Mouse (Mus musculus) thymus, postnatal 0 days (tissue): ENCODE data around the gene Mindy2. TPM values are rescaled to one million over a fixed set of nuclear protein-coding genes. Genes with fewer than 3 reads are reported as not detected.

Source experiments
- DNase-seq: peaks from one replicate; pipeline ENCODE4 v3.0.0-alpha.2; 2015; ENCODE audit warnings: low spot score
- polyA plus RNA-seq: library from polyadenylated mRNA; unstranded; fragments of >200 nt; fragmentation: Nextera tagmentation; extraction: Ambion mirVana; gene quantifications from 2 replicates; pipeline ENCODE4 v1.2.1, GENCODE M21; 2015

Gene Mindy2
- polyA plus RNA-seq, 1 experiment from 2014 or later, result 25.1 TPM

DNA sequence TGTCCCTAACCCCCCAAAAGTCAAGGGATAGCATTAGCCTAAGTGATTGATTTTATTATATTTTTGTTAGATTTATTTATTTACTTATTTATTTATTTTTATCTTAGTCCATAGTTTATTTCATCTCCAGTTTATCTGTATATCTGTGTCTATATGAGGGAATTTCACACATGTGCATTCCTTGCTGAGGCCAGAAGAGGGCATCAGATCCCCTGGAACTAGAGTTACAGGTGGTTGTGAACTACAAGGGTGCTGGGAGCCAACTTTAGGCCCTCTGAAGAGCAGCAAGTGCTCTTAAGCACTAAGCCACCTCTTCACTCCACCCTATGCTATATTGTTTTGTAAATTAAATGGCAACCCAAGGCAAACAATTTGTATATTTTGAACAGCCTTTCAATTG is 11.1 kb upstream of the Mindy2 start:
- no peak for DNase-seq

DNA sequence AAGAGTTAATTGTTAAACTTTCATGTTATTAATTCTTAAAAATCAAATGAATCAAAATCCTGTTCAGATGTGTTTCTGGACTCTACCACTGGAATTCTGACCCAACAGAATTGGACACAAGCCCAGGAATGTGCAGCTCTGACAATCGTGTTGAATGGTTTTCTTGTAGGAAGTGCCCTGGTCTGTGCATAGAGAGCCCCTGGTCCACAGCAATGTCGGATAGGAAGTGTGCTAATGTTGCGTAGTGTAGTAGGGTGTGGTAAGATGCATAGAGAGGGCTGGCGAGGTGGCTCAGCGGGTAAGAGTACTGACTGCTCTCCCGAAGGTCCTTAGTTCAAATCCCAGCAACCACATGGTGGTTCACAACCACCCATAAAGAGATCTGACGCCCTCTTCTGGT is 9.8 kb upstream of the Mindy2 start:
- DNase-seq, result no peak

DNA sequence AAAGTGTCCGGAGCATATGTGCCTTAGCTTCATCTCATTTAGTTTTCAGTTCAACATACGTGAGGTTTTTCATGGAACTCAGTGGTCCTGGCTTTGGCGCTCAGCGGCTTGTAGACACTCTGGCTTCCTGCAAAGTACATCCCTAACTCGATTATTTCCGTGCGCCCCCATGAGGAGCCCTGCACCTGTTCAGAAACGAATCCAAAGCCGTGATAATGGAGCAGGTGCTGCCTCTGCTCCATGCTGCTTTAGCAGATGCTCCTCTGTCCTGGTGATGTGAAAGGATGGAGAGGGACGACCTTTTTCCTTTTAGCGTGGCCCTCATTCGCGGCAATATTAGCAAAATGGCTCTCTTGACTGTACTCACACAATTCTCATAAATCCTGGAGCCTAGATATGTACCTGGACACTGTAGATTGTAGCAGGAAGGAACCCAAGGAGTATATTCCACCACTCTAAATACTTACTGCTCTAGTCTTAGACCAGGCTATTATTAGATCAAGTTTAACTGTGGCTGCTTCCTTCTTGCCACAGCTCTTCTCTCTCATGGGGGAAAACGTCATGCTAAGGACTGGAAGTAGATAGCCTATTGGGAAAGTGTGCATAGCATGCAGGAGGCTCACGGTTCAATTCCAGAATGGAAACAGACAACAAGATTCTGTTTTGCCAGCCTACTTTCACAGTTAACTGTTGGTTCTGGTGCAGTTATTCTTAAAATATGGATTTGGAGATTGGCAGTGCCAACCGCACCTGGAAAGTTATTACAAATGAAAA is 8.6 kb upstream of the Mindy2 start:
- no peak for DNase-seq

DNA sequence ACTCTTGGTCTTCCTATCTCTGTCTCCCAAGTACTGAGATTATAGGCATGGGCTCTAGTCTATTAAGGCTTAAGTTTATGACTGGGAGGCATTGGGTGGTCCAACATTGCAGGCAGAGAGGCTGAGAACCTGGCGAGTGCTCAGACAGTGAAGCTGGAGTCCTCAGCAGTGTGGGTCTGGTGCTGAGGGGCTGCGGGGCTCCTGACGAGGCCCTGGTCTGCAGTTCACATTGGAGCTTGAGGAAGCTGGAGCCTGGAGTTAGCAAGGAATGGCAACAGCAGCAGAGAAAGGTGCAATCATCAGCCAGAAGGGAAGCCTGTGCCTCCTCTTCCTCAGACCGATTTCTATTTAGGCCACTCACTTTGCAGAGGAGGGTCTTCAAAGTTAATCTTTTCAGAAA is 7.9 kb upstream of the Mindy2 start:
- no peak for DNase-seq

DNA sequence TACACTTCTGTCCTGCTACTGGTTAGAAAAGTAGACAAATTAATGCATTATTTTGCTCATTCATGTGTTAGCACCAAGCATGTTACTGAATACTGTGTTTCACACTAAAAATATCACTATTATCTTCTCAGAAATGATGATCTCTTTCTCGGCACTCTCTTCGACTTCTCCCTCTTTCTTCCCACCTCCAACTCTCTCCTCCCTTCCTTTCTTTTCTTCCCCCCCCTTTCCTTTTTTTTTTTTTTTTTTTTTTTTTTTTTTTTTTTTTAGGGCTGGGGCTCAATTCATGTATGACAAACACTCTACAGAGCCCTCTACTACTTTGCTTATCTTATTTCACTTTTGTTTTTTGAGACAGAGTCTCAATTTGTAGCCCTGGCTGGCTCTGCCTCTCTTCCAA is 1.3 kb upstream of the Mindy2 start:
- DNase-seq, result no peak

DNA sequence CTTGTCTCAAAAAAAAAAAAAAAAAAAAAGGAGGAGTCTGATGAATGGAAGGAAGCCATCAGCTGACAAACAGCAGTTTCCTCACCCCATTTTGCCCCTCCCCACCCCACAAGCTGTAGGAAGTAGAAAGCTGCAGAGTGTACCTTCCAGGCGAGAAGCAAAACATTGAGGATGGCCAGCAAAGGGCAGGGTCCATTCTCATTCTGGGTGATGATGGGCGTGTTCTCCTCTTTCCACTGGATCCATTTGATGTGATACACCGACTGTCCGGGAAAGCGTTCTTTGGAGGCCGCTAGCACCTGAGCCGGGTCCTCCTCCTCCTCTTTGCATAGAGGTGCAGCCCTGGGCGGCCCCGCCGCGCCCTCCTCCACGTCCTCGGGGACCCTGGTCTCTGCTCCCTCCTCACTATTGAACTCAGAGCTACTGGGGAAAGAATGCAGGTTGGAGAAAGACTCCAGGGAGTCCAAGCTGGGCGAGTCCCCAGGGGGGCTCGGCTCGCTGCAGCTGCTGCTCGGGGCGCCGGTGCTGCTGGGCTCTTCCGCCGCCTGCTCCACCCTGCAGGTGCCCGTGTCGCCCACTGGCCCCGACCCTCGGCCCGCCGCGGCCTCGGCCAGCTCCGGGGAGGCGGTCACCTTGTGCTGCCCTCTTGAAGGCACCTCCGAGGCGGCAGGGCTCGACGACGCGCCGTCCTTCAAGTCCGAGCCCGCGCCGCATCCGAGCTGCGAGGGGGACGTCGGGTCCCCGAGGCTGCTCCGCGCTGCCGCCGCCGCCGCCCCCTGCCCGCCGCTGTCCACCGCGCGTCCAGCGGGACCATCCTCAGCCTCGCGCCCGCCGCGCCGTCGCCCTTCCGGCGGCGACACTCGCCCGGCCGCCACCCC is 605 bp downstream of the Mindy2 start, which contains the start of gene Gm10642:
Gene Gm10642, plus strand, starts transcription at position 122 of the 878 bp plus-strand sequence.
- DNase-seq, result peak; percentile 82

- no peak for DNase-seq
These were observed 1.2 kb downstream of the Mindy2 start for GRCm38 (mm10) chr9:70655764-70656129.

- no peak for DNase-seq
These were observed 2.5 kb downstream of the Mindy2 start for GRCm38 (mm10) chr9:70654496-70654895.

DNA sequence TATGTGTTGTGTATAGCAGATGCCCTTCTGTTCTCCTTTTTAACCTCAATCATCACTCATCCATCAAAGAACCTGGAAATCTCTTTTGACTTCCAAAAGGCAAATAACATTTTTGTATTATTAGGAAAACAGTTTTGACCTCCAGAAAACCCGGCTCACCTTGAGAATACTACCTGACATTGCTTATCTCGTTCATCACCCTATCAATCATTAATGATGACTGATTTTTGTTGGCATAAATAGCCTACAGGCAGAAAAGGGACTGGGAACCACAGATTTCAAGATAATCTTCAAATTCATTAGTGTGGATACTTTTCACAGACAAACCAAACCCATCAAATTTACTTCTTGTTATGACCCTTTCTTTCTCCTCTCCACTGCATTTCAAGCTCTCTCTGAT is 3.1 kb downstream of the Mindy2 start:
- DNase-seq, result no peak

- DNase-seq, result no peak
These were observed 4.8 kb downstream of the Mindy2 start for GRCm38 (mm10) chr9:70652221-70652620.

DNA sequence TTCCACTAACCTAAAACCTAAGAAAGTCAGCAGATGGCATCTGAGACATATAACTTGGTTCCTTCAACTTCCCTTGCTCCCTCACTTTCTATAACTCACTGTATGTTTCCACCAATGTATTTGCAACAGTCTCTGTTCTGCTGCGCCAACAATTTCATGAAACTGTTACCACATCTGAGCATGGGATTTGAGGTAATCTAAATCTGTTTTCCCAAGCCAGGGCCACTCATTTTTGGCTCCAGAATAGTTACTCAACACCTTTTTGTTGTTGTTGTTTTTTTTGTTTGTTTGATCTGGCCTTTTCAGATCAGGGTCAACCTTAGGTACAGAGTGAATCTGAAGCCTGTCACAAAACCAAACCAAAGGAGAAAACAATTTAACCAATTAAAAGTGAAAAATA is 6.0 kb downstream of the Mindy2 start:
- DNase-seq, result no peak

DNA sequence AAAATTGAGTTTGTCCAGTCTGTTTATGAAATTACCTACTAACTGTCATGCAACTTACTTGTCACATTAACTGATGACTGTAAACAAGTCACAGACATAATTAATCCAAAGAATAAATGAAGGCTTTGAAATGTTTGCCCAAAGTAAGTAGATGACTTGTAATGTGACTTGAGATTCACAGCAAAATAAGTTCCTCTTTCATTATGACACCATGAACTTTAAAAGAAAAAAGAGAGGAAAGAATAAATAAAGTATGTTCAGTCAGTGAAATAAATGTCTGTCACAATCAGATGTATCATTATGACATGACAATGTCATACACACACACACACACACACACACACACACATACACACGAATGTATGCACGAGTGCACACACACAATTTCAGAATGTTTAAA is 6.7 kb downstream of the Mindy2 start:
- DNase-seq, result no peak

GRCm38 (mm10) chr9:70636748-70637147 is 20.2 kb downstream of the Mindy2 start:
- DNase-seq, result no peak

- no peak for DNase-seq
These were observed 25.3 kb downstream of the Mindy2 start for GRCm38 (mm10) chr9:70631665-70632064.

GRCm38 (mm10) chr9:70629711-70630110 is 27.3 kb downstream of the Mindy2 start:
- DNase-seq, result peak; percentile 22

GRCm38 (mm10) chr9:70611026-70611673 is 45.8 kb downstream of the Mindy2 start:
- DNase-seq, result no peak

DNA sequence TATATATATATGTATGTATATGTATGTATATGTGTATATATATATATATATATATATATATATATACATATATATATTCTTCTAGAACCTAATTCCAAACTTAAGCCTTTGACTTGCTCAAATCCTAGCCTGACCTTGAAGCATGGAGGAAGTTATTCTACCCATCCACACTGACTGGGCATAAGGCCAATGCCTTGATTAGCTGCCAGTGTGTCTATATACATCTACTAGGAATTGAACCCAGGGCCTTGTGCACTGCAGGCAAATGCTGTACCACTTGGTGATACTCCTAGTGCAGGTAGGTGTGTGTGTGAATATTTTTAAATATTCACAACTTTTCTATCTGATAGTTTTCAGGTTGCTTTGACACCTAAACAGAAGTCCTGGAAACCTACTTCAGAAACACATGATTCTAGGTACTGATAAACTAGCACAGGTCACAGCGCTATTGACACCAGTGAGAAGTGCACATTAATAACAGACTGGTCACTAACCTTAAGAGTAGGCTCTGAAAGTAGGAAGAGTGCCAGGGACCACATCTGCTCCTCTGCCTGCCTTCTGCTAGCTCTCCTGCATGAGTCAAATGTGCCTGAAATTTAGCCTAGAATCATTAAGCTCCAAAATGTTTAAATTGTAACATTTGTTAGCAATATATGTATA is 54.7 kb downstream of the Mindy2 start:
- no peak for DNase-seq

DNA sequence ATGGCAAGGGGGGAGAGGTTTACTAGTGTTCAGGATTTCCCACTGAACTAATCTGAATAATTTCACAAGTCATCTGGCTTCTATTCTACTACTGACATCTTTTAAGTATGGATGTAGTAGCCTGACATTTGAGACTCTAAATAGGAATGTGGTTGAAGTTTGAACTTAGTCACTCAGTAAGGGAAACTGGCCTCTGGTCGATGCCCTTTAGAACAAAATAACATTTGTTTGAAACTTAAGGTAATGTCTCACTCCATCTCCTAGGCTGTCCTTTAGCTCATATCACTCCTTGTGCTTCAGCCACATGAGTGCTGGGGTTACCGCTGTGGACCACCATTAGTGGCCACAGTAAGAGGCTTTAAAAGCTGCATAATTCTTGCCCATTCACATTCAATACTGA is 58.7 kb downstream of the Mindy2 start:
- DNase-seq, result no peak

DNA sequence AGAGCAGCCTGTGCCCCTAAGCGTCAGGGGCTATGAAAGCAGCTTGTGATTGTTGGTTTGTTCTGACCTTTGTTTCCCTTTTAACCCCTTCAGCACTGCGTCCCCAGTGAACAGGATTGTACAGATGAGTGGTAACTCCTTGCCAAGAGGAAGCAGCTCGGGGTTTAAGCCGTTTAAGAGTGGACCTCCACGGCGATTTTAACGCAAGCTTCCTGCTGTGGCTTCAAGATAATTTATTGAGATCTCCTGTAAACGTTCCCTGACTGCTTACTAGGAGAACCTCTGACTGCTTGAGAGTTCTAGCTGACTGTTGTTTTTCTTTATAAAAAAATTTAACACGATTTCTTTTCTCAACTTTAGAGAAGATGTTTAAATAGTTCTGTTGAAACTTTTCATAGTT is 65.5 kb downstream of the Mindy2 start:
- no peak for DNase-seq

DNA sequence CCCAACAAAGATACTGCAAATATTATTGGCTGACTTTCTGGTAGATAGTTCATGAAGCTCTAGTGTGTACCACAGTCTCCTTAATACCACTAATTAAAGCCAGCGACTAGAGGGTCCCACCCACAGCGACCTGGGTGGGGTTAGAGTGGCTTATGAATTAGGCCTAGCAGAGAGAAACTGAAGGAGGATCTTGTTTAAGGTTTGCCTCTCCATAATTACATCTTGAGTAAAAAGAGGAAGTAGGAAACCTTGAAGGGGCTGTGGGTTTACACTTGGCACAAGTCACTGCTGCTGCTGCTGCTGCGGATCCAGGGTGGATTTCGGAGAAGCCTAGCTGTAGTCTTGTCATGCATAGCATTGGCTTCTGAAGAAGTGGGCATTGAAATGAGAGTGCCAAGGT is 66.2 kb downstream of the Mindy2 start:
- DNase-seq, result no peak

DNA sequence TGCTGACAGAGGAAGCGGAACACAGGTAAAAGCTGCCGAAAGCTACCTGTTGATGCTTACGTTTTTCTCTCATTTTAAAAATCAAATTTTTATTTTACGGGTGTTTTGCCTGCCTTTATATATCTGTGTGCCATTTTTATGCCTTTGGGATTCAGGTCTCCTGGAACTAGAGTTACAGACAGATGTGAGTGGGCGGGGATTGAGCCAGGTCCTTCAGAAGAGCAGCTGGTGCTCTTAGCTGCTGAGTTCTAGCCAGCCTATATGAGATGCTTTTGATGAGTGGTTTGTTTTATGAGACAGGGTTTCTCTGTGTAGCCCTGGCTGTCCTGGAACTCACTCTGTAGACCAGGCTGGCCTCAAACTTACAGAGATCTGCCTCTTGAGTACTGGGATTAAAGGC is 69.8 kb downstream of the Mindy2 start:
- DNase-seq, result no peak

DNA sequence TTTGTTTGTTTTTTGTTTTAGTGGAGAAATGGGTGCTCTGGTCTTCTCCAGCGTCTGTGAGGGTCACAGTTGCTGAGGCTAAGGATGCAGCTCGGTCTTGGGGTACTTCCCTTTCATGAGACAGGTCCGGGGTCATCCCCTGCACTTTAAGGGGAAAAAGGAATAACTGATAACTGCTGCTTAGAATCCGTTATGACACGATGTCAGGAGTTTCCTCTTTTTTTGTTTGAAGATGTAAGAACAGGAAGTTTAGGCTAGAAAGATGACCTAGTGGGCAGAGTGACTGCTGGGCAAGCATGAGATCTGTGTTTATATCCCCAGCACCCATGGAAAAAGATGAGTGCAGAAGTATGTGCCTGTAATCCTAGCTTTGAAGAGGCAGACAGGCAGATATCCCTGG is 71.8 kb downstream of the Mindy2 start:
- no peak for DNase-seq
